Mouse (Mus musculus) hindbrain, embryonic 12.5 days (tissue): ENCODE measurements around the gene Ercc2. TPM values are rescaled to one million over a fixed set of nuclear protein-coding genes. Genes with fewer than 3 reads are reported as not detected.

Experiments used
- ATAC-seq: fragments of 200-750 bp; cut with Nextera tagmentation; 2 replicates; pipeline ENCODE4 v1.8.0; 2017; ENCODE audit warnings: moderate TSS enrichment; ENCODE audit not compliant: low FRiP score
- H3K27ac ChIP-seq: fragments of 300-500 bp; sonication (generic); 2 replicates; pipeline ENCODE4 v1.5.1; 2016; ENCODE audit warnings: mild to moderate bottlenecking
- H3K27me3 ChIP-seq: fragments of 300-500 bp; sonication (generic); 2 replicates; pipeline ENCODE4 v1.6.1; 2016; ENCODE audit warnings: mild to moderate bottlenecking
- H3K36me3 ChIP-seq: fragments of 300-500 bp; sonication (generic); 2 replicates; pipeline ENCODE4 v1.6.1; 2016; ENCODE audit warnings: mild to moderate bottlenecking
- H3K4me1 ChIP-seq: fragments of 300-500 bp; sonication (generic); 2 replicates; pipeline ENCODE4 v1.6.1; 2016
- H3K4me2 ChIP-seq: fragments of 300-500 bp; sonication (generic); replicated peaks from 2 replicates; pipeline ENCODE4 v1.6.1; 2016; ENCODE audit warnings: mild to moderate bottlenecking
- H3K4me3 ChIP-seq: fragments of 300-500 bp; sonication (generic); 2 replicates; pipeline ENCODE4 v1.5.1; 2016; ENCODE audit warnings: mild to moderate bottlenecking
- H3K9ac ChIP-seq: fragments of 300-500 bp; sonication (generic); 2 replicates; pipeline ENCODE4 v1.6.1; 2016; ENCODE audit warnings: mild to moderate bottlenecking, moderate library complexity
- H3K9me3 ChIP-seq: fragments of 300-500 bp; sonication (generic); replicated peaks from 2 replicates; pipeline ENCODE4 v1.6.1; 2016; ENCODE audit warnings: mild to moderate bottlenecking
- WGBS: fragments of 180-500 bp; shearing (Covaris S2); methylation state at CpG from one replicate; pipeline ENCODE4 v1.1.7; 2016; 5-methylcytosine and 5-hydroxymethylcytosine counted together
- polyA plus RNA-seq: library from polyadenylated mRNA; unstranded; fragments of >200 nt; fragmentation: Nextera tagmentation; extraction: Ambion mirVana; gene quantifications from 2 replicates; pipeline ENCODE4 v1.2.1, GENCODE M21; 2016

Gene Ercc2
- polyA plus RNA-seq, 1 experiment from 2014 or later: 24.6 TPM

DNA sequence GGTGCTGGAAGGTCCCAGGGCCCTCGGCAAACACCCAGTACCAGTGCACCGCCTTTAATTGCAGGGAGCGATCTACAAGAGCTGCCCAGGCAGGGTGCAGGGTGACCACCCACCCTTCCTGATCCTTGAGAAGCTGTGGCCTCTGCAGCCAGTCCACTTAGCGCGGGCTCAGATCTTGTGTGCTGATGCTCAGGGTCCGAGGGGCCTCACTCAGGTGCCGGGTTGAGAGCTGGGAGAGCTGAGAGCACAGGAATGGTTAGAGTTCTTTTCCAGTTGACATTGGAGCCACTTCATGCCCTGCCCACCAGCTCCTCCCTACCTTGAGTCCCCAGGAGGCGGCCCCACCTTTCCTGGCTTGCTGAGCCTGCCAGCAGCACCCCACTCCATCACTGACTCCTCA, 12.7 kb downstream of the Ercc2 start:
- Histone ChIP-seq H3K27ac (no peak overlapping the region), H3K4me1 (peaks cover 5% of the 10 kb centered on the region), H3K9me3 (no peaks in the 10 kb centered on the region), H3K36me3 (peaks cover 62% of the 10 kb centered on the region), H3K27me3 (peaks cover 11% of the 10 kb centered on the region), H3K4me3 (no peak overlapping the region), H3K9ac (no peak overlapping the region), H3K4me2 (no peak overlapping the region)
- WGBS: 90% methylated on average over 8 of the region's 8 CpGs
- no peak for ATAC-seq

DNA sequence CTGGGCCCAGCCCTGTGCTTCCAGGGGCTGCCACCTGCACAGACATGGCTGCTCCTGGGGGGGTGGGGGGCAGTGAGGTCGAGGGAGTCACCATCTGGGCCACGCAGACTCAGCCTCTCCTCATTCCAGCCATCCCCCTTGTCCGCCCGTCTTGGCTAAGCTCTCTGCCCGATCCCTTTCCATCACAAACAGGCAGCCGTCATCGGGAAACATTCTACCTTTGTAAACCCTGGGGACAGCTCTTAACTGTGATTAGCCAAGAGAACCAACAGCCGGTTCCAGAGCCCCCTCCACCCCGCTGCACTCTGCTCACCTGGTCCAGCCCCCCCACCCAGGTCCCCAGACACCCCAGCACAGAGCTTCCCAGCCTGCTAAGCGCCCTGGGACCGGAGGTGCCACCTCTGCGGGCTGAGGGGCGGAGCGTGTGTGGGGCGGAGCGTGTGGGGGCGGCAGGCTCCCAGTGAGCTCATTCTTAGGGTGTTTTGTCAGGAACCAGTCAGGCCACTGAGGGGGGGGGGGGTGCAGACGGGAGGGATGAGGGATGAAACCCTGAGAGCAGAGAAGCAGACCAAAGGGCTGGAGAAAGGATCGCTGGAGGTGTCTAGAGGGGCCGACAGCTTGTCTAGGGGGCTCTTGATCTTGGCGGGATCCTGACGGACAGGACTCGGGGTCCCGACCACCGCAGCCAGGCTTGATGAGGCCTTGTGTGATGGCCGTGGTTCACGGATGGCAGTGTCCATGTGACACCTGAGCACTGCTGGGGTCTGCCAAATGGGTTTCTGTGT, 17.9 kb downstream of the Ercc2 start:
- no peaks in the 10 kb centered on the region for H3K9me3 ChIP-seq
- peak overlapping the region; percentile 16 for H3K4me3 ChIP-seq
- peak overlapping the region; percentile 4 for H3K9ac ChIP-seq
- H3K36me3 ChIP-seq: peaks cover 12% of the 10 kb centered on the region
- no peak for ATAC-seq
- no peak overlapping the region for H3K27ac ChIP-seq
- WGBS: 3% methylated on average over 27 of the region's 27 CpGs
- peaks cover 57% of the 10 kb centered on the region for H3K27me3 ChIP-seq
- H3K4me2 ChIP-seq: peak overlapping the region; percentile 48
- H3K4me1 ChIP-seq: peaks cover 19% of the 10 kb centered on the region

DNA sequence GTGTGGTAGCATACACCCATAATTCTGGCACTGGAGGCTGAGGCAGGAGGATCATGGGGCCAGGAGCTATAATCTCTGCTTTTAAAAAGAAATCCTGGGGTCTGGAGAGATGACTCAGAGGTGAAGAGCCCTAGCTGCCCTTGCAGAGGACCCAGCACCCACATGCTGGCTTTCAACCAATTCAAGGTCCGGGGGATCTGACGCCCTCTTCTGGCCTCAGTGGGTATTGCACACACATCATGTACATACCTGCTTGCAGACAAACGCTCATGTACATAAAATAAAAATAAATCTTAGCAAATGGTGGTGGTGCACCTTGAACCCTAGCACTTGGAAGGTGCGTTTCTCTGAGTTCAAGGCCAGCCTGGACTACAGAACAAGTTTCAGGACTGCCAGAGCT, 19.1 kb downstream of the Ercc2 start:
- Histone ChIP-seq H3K36me3 (no peaks in the 10 kb centered on the region), H3K9ac (no peak overlapping the region), H3K4me3 (no peak overlapping the region), H3K9me3 (no peaks in the 10 kb centered on the region), H3K27me3 (peaks cover 65% of the 10 kb centered on the region), H3K27ac (no peak overlapping the region), H3K4me2 (no peak overlapping the region), H3K4me1 (peaks cover 19% of the 10 kb centered on the region)
- no peak for ATAC-seq
- 83% methylated on average over 4 of the region's 4 CpGs for WGBS

DNA sequence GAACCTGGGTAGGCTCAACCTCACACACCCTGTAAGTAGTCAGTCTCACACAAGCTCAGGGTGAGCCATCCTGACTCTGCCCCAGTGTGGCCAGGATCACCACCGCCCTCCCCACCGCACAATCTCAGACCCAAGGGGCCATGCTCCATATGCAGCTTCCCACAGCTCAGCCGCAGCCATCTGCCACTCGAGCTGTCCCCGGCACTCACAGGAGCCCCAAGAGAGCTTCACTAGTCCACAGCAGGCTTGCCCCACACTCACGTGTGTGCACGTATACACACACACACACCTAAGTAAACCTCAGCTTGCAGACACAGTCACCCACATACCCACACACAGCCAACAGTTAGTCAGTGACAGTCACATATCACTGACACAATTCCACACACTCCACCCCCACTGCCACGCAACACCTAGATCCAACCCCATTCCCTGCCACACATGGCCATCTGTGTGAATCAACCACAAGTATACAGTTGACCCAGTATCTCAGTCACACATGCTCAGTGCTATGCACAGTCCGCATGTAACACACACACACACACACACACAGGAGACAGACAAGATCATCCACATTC, 20.8 kb downstream of the Ercc2 start:
- no peak for ATAC-seq
- Histone ChIP-seq H3K9ac (no peak overlapping the region), H3K27ac (no peak overlapping the region), H3K4me3 (no peak overlapping the region), H3K9me3 (no peaks in the 10 kb centered on the region), H3K36me3 (no peaks in the 10 kb centered on the region), H3K27me3 (peaks cover 66% of the 10 kb centered on the region), H3K4me1 (peaks cover 19% of the 10 kb centered on the region), H3K4me2 (no peak overlapping the region)
- 74% methylated on average over 9 of the region's 9 CpGs for WGBS

DNA sequence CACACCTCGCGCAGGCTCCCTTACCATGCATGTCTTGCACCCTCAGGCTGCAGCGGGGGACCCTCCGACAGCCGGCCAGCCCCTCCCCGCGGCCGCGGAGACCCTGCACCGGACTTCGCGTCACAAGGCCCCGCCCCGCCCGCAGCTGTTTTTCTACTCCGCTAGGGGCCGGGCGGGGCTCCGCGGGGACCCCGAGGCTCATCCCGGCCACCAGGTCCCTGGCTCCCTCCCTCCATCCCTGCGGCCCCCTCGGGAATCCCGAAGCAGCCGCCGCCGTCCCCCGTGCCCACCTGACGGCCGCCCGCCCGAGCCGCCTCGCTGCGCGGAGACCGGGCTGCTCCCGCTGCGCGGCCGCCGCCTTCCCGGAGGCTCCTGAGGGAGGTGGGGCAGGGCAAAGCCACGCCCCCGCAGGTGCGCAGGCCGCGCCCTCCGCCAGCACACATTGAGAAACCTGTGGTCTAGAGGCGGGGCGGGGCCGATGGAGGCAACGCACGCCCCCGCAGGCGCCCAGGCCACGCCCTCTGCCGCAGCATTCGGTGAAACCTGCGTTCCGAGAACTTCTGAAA, 22.0 kb downstream of the Ercc2 start, which contains the start of gene Klc3:
Gene Klc3 (minus strand): TSS at position 374 of the 566 bp plus-strand sequence.
- Histone ChIP-seq H3K9ac (peak within 1 kb of the TSS; percentile 44), H3K27me3 (peaks cover 64% of the 10 kb centered on the region), H3K4me3 (peak within 1 kb of the TSS; percentile 50), H3K9me3 (no peaks in the 10 kb centered on the region), H3K36me3 (no peaks in the 10 kb centered on the region), H3K4me1 (peaks cover 19% of the 10 kb centered on the region), H3K27ac (no peak within 1 kb of the TSS), H3K4me2 (peak within 1 kb of the TSS; percentile 87)
- 1% methylated on average over 54 of the region's 62 CpGs for WGBS
- ATAC-seq: no peak

DNA sequence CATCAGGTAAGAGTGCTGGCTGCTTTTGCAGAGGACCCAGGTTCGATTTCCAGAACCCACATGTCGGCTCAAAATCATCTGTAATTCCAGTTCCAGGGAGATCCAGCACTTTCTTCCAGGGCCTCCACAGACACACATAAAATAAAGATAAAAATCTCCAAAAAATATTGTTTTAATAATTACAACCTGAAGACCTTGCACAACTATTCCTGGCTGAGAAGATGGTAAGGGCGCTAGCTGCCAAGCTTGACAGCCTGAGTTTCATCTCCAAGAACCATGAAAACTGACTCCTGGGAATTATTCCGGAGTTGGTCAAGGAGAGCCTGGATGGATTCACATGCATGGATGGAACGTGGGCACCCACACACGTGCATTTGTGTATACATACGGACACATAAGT, 22.7 kb downstream of the Ercc2 start, which contains the start of gene Ckm:
Gene Ckm (plus strand): TSS at position 301 of the 400 bp plus-strand sequence.
- peaks cover 58% of the 10 kb centered on the region for H3K27me3 ChIP-seq
- WGBS: 50% methylated on average over 7 of the region's 7 CpGs
- H3K27ac ChIP-seq: no peak within 1 kb of the TSS
- peak within 1 kb of the TSS; percentile 50 for H3K4me3 ChIP-seq
- no peaks in the 10 kb centered on the region for H3K36me3 ChIP-seq
- peak within 1 kb of the TSS; percentile 87 for H3K4me2 ChIP-seq
- peak within 1 kb of the TSS; percentile 44 for H3K9ac ChIP-seq
- no peak for ATAC-seq
- H3K9me3 ChIP-seq: no peaks in the 10 kb centered on the region
- H3K4me1 ChIP-seq: peaks cover 15% of the 10 kb centered on the region

DNA sequence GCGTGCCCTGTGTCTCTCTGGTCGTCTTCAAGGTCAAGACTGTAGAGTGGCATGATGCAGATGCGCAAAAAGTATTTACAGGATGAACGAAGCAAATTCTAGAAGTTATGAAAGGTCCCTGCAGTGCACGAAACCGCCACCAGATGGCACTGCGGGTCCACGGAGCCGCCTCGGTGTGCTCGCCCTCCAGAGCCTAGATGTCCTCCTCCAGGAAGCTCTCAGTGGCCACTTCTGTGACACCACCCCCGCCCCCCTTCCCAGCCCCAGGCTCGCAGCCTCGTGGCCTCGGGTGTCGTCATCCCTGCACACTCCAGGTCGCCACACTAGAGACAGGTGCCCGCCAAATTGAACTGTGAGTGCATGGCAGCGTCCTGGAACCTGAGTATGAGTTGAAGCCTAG, 23.6 kb downstream of the Ercc2 start:
- H3K27ac ChIP-seq: no peak overlapping the region
- H3K27me3 ChIP-seq: peaks cover 51% of the 10 kb centered on the region
- no peak overlapping the region for H3K9ac ChIP-seq
- no peaks in the 10 kb centered on the region for H3K36me3 ChIP-seq
- no peak overlapping the region for H3K4me3 ChIP-seq
- peak overlapping the region; percentile 24; the same call in 1 of the 2 replicates for H3K4me2 ChIP-seq
- 2% methylated on average over 19 of the region's 19 CpGs for WGBS
- no peaks in the 10 kb centered on the region for H3K9me3 ChIP-seq
- H3K4me1 ChIP-seq: peaks cover 8% of the 10 kb centered on the region
- ATAC-seq: peak; percentile 62; the same call in 1 of the 2 replicates

DNA sequence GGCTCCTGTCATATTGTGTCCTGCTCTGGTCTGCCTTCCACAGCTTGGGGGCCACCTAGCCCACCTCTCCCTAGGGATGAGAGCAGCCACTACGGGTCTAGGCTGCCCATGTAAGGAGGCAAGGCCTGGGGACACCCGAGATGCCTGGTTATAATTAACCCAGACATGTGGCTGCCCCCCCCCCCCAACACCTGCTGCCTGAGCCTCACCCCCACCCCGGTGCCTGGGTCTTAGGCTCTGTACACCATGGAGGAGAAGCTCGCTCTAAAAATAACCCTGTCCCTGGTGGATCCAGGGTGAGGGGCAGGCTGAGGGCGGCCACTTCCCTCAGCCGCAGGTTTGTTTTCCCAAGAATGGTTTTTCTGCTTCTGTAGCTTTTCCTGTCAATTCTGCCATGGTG, 27.9 kb downstream of the Ercc2 start:
- H3K36me3 ChIP-seq: no peaks in the 10 kb centered on the region
- peaks cover 19% of the 10 kb centered on the region for H3K27me3 ChIP-seq
- no peak overlapping the region for H3K4me3 ChIP-seq
- H3K9ac ChIP-seq: no peak overlapping the region
- H3K4me1 ChIP-seq: no peaks in the 10 kb centered on the region
- WGBS: 50% methylated on average over 6 of the region's 6 CpGs
- H3K4me2 ChIP-seq: no peak overlapping the region
- no peak overlapping the region for H3K27ac ChIP-seq
- no peaks in the 10 kb centered on the region; the same call in 1 of the 2 replicates for H3K9me3 ChIP-seq
- ATAC-seq: no peak

DNA sequence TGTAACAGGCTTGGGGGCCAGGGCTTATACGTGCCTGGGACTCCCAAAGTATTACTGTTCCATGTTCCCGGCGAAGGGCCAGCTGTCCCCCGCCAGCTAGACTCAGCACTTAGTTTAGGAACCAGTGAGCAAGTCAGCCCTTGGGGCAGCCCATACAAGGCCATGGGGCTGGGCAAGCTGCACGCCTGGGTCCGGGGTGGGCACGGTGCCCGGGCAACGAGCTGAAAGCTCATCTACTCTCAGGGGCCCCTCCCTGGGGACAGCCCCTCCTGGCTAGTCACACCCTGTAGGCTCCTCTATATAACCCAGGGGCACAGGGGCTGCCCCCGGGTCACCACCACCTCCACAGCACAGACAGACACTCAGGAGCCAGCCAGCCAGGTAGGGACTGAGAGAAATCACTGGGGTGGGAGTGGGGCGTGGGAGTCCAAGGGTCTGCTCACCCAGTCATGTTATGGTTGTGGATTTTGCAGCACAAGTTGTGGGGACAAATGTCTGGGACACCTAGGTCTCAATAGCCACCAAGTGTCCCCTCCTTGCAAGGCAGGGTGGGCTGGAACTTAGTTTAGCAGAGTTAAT, 29.0 kb downstream of the Ercc2 start:
- Histone ChIP-seq H3K9me3 (no peaks in the 10 kb centered on the region; the same call in 1 of the 2 replicates), H3K27me3 (peaks cover 20% of the 10 kb centered on the region; the same call in 1 of the 2 replicates), H3K4me2 (no peak overlapping the region), H3K9ac (no peak overlapping the region), H3K4me1 (no peaks in the 10 kb centered on the region), H3K36me3 (no peaks in the 10 kb centered on the region), H3K4me3 (no peak overlapping the region), H3K27ac (no peak overlapping the region)
- ATAC-seq: no peak
- WGBS: 85% methylated on average over 11 of the region's 11 CpGs

DNA sequence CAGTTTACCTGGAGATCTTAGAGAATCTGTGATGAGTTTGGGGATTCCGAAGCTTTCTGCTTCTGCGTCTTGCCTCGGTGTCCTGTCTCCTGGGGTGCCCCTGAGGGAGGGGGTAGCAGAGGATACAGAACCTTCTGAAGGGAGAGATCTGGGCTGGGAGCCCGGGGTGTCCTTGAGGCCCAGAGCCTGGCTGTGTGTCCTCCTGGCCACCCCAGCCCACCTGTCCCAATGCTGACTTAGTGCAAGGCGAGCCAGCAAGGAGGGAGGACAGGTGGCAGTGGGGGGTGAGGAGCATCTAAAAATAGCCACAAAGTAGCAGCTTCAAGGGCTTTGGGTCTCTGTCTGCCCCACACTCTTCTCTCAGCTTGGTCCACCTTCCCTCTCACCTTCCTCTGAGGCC, 30.0 kb downstream of the Ercc2 start:
- Histone ChIP-seq H3K4me2 (no peak overlapping the region), H3K4me1 (no peaks in the 10 kb centered on the region), H3K9ac (0 out of 2 replicates have a peak overlapping the region, but pooled peaks have one; percentile 2), H3K36me3 (no peaks in the 10 kb centered on the region), H3K4me3 (no peak overlapping the region), H3K27ac (no peak overlapping the region), H3K9me3 (no peaks in the 10 kb centered on the region; the same call in 1 of the 2 replicates), H3K27me3 (peaks cover 21% of the 10 kb centered on the region)
- ATAC-seq: no peak
- WGBS: 85% methylated on average over 5 of the region's 5 CpGs

DNA sequence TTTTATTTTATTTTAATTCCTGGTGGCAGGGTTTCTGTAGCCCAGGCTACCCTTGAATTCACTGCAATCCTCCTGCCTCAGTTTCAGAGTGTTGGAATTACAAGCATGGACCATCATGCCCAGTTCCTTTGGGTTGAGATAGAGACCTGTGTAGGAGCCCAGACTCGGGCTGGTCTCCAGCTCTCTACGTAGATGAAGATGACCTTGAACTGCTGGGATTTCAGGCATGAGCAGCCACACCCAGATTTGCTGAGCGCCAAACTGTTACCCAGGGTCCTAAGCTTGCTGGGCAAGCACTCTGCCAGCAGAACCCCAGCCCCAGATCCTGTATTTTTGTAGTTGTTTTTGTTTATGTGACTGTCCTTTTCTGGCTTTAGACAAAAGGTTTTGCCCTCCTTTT, 31.7 kb downstream of the Ercc2 start:
- no peaks in the 10 kb centered on the region for H3K4me1 ChIP-seq
- no peak overlapping the region for H3K4me3 ChIP-seq
- WGBS: 89% methylated on average over 3 of the region's 3 CpGs
- no peak overlapping the region for H3K9ac ChIP-seq
- H3K4me2 ChIP-seq: no peak overlapping the region
- H3K27ac ChIP-seq: no peak overlapping the region
- ATAC-seq: no peak
- peaks cover 37% of the 10 kb centered on the region for H3K27me3 ChIP-seq
- no peaks in the 10 kb centered on the region for H3K36me3 ChIP-seq
- no peaks in the 10 kb centered on the region; the same call in 1 of the 2 replicates for H3K9me3 ChIP-seq

DNA sequence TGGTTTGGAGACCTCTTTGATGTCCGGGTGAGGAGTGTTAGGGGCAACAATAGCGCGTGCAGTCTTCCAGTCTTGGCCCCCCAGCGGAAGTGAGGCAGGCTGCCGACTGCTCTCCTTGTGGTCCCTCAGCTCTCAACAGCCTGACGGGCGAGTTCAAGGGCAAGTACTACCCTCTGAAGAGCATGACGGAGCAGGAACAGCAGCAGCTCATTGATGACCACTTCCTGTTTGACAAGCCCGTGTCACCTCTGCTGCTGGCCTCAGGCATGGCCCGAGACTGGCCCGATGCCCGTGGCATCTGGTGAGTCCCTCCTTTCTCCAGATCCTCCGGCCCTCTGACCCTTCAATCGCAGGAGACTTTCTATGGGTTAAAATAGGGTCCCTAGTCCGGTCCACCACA, 34.8 kb downstream of the Ercc2 start:
- Histone ChIP-seq H3K27ac (no peak overlapping the region), H3K4me2 (no peak overlapping the region), H3K4me3 (no peak overlapping the region), H3K27me3 (peaks cover 56% of the 10 kb centered on the region), H3K9me3 (no peaks in the 10 kb centered on the region; the same call in 1 of the 2 replicates), H3K9ac (no peak overlapping the region), H3K36me3 (no peaks in the 10 kb centered on the region), H3K4me1 (0 out of 2 replicates have a peak, but pooled peaks cover 2% of the 10 kb centered on the region)
- ATAC-seq: no peak
- 78% methylated on average over 15 of the region's 15 CpGs for WGBS
